Mouse (Mus musculus) olfactory bulb, adult 2 months (tissue): ENCODE data around the gene Mark4.

Source experiments
- CTCF ChIP-seq: fragments of 200-500 bp; IDR thresholded peaks from 2 replicates; pipeline ENCODE4 v1.5.1; 2012; ENCODE audit warnings: low read depth, mild to moderate bottlenecking, low read length, moderate library complexity; ENCODE audit not compliant: insufficient read depth
- POLR2A ChIP-seq: fragments of 200-500 bp; IDR thresholded peaks from 2 replicates; pipeline ENCODE4 v1.6.1; 2012; ENCODE audit warnings: mild to moderate bottlenecking, low read depth, low read length, moderate library complexity; ENCODE audit not compliant: insufficient read depth

GRCm38 (mm10) chr7:19441448-19442091 lies 17.1 kb downstream of the Mark4 start:
- TF ChIP-seq CTCF, result no peak
- TF ChIP-seq POLR2A, result no peak
